In the genomic region with DNA sequence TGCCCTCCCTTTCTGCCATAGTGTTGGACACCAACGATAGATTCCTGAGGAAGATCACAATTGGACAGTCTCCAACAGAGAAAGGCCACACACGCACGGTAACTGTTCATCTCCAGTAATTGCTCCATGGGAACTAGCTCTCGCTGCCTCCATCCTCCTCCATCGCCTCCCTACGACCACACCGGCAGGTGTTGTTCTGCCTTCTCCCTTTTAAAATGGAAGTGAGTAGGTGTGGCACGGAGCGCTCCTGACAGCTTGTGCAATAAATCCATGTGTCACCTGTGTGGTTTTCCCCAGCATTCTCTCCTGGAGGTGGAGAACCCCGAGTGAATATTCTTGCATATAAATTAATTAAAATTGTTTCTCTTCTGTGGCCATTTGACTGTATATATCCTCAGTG, we compare ENCODE assay signal across 21 mouse cellular contexts. TPM values are rescaled to one million over a fixed set of nuclear protein-coding genes. Genes with fewer than 3 reads are reported as not detected.
"Had no signal": no experiment of that assay in that cellular context is flagged by ENCODE, and none has a peak within 500 bp of the region (broad histone marks: within the 10 kb centered on the region; RNA-seq: fewer than 3 reads in every experiment).

No protein-coding gene starts in this region.

- H3K4me3 ChIP-seq: liver, embryonic 13.5 days; midbrain, embryonic 12.5 days; midbrain, embryonic 15.5 days; myocyte; neural tube, embryonic 13.5 days; stomach, embryonic 15.5 days had no signal

- H3K27ac ChIP-seq: liver, embryonic 13.5 days; midbrain, embryonic 12.5 days; midbrain, embryonic 15.5 days; neural tube, embryonic 13.5 days; stomach, embryonic 15.5 days had no signal

- H3K4me2 ChIP-seq: liver, embryonic 13.5 days; lung, embryonic 14.5 days; midbrain, embryonic 12.5 days; midbrain, embryonic 15.5 days; neural tube, embryonic 13.5 days; stomach, embryonic 15.5 days had no signal

- DNase-seq: kidney, adult 18-20 months; kidney, adult 9 months; kidney, postnatal 14 days; kidney, postnatal 4 days; liver, embryonic 13.5 days; lung, embryonic 14.5 days; lung, postnatal 4 days; retina, postnatal 1 day; spleen, adult 18-20 months; thymus, postnatal 25 days had no signal

- H3K4me1 ChIP-seq: liver, embryonic 13.5 days; midbrain, embryonic 12.5 days; midbrain, embryonic 15.5 days; neural tube, embryonic 13.5 days; stomach, embryonic 15.5 days had no signal

- H3K9ac ChIP-seq: liver, embryonic 13.5 days; lung, embryonic 14.5 days; midbrain, embryonic 12.5 days; midbrain, embryonic 15.5 days; neural tube, embryonic 13.5 days; stomach, embryonic 15.5 days had no signal

- H3K27me3 ChIP-seq: liver, embryonic 13.5 days; midbrain, embryonic 12.5 days; midbrain, embryonic 15.5 days; neural tube, embryonic 13.5 days; stomach, embryonic 15.5 days had no signal

- ATAC-seq: inflammation-experienced regulatory T-cells, adult 6 months; intestine, embryonic 16.5 days; midbrain, embryonic 15.5 days had no signal

- H3K9me3 ChIP-seq: liver, embryonic 13.5 days; midbrain, embryonic 12.5 days; midbrain, embryonic 15.5 days; neural tube, embryonic 13.5 days; stomach, embryonic 15.5 days had no signal

RNA-seq across cellular contexts. Expression of gene Tex21, which starts 53.8 kb away (rescaled TPM):
- polyA plus RNA-seq: inflammation-experienced regulatory T-cells, adult 6 months; limb, embryonic 11.5 days; liver, adult 2 months; liver, embryonic 16.5 days; lung, embryonic 14.5 days; midbrain, embryonic 12.5 days; midbrain, embryonic 15.5 days; myocyte; neural tube, embryonic 13.5 days; stomach, embryonic 15.5 days; thymus, postnatal 0 days had no signal
